Mouse (Mus musculus) forebrain, embryonic 10.5 days (tissue): ENCODE measurements around the gene Chd9. TPM values are rescaled to one million over a fixed set of nuclear protein-coding genes. Genes with fewer than 3 reads are reported as not detected.

ENCODE experiments used
- DNase-seq: peaks from one replicate; pipeline ENCODE4 v3.0.0-alpha.2; 2017; ENCODE audit warnings: low spot score; ENCODE audit errors: extremely low spot score
- H3K27ac ChIP-seq: fragments of 300-500 bp; sonication (generic); 2 replicates; pipeline ENCODE4 v1.5.1; 2016; ENCODE audit warnings: mild to moderate bottlenecking
- H3K27me3 ChIP-seq: fragments of 300-500 bp; sonication (generic); 2 replicates; pipeline ENCODE4 v1.6.1; 2016; ENCODE audit warnings: mild to moderate bottlenecking; ENCODE audit not compliant: poor library complexity, severe bottlenecking
- H3K36me3 ChIP-seq: fragments of 300-500 bp; sonication (generic); replicated peaks from 2 replicates; pipeline ENCODE4 v1.6.1; 2016; ENCODE audit warnings: mild to moderate bottlenecking, moderate library complexity
- H3K4me1 ChIP-seq: fragments of 300-500 bp; sonication (generic); 2 replicates; pipeline ENCODE4 v1.6.1; 2016
- H3K4me3 ChIP-seq: fragments of 300-500 bp; sonication (generic); 2 replicates; pipeline ENCODE4 v1.5.1; 2016; ENCODE audit warnings: mild to moderate bottlenecking, moderate library complexity
- H3K9me3 ChIP-seq: fragments of 300-500 bp; sonication (generic); 2 replicates; pipeline ENCODE4 v1.6.1; 2016; ENCODE audit warnings: mild to moderate bottlenecking, moderate library complexity
- whole genome bisulfite sequencing: fragments of 180-500 bp; shearing (Covaris S2); methylation state at CpG from one replicate; pipeline ENCODE4 v1.1.7; 2016; 5-methylcytosine and 5-hydroxymethylcytosine counted together
- polyA plus RNA-seq: library from polyadenylated mRNA; unstranded; fragments of >200 nt; fragmentation: Nextera tagmentation; extraction: Ambion mirVana; gene quantifications from 2 replicates; pipeline ENCODE4 v1.2.1, GENCODE M21; 2016

The Chd9 gene
- polyA plus RNA-seq, 1 experiment from 2014 or later = 33.4 TPM

- Histone ChIP-seq H3K9me3 (no peaks in the 10 kb centered on the region), H3K4me1 (no peaks in the 10 kb centered on the region), H3K36me3 (peaks cover 97% of the 10 kb centered on the region), H3K4me3 (no peak overlapping the region), H3K27ac (no peak overlapping the region), H3K27me3 (no peaks in the 10 kb centered on the region)
- no peak for DNase-seq
- WGBS = 93% methylated on average over 3 of the region's 3 CpGs
Observed at GRCm38 (mm10) chr8:90982087-90982486, 153.9 kb downstream of the Chd9 start.

DNA sequence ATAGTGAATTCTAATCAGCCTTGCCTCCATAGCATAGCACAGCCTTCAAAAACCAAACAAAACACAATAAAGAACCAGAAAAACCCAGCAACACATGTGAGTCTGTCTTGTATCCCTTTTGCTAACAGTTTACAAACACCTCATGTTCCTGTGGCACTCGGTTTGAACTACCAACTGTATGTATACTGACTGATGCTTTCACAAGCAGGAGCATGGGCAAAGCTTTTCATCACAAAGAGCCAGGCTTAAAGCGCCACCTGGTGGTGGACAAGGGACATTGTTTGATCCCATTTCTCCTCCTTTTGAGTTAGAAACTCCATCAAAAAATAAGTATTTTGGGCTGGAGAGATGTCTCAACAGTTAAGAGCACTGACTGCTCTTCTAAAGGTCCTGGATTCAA lies 191.6 kb downstream of the Chd9 start:
- no peaks in the 10 kb centered on the region for H3K4me1 ChIP-seq

DNA sequence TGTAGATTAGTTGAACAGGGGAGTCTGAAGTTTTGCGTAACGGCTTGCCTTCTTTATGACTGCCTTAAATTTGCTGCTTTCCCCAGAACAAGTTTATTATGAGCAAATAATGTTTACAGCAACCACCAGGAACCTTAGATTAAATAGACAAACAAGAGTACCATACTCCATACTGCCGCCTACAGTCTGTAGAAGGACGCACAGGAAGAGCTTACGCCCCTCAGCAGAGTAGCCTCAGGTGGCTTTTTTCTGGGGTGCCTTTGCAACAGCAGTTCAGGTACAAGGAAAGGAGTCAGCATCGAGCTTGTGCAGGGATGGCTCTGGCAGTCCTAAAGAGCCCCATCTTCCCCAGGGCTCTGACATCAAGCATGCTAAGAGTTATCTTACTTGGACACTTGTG lies 206.3 kb downstream of the Chd9 start:
- DNase-seq = no peak
- Histone ChIP-seq H3K9me3 (no peaks in the 10 kb centered on the region), H3K4me1 (no peaks in the 10 kb centered on the region), H3K36me3 (peaks cover 98% of the 10 kb centered on the region), H3K27ac (no peak overlapping the region), H3K4me3 (no peak overlapping the region), H3K27me3 (no peaks in the 10 kb centered on the region)
- WGBS = 83% methylated on average over 6 of the region's 6 CpGs

More for the DNA sequence above, 191.6 kb downstream of the Chd9 start:
- Histone ChIP-seq H3K27me3 (no peaks in the 10 kb centered on the region), H3K9me3 (no peaks in the 10 kb centered on the region), H3K36me3 (peaks cover 90% of the 10 kb centered on the region), H3K4me3 (no peak overlapping the region), H3K27ac (no peak overlapping the region)
- WGBS = 17% methylated on average over 2 of the region's 2 CpGs
- DNase-seq = peak; percentile 67

- WGBS = 93% methylated on average over 6 of the region's 6 CpGs
- H3K36me3 ChIP-seq = peaks cover 99% of the 10 kb centered on the region
- no peak overlapping the region for H3K27ac ChIP-seq
- H3K4me3 ChIP-seq = no peak overlapping the region
- no peaks in the 10 kb centered on the region for H3K4me1 ChIP-seq
- H3K9me3 ChIP-seq = no peaks in the 10 kb centered on the region
- H3K27me3 ChIP-seq = no peaks in the 10 kb centered on the region
- no peak for DNase-seq
Observed at GRCm38 (mm10) chr8:91036905-91037304, 208.8 kb downstream of the Chd9 start.

- peaks cover 100% of the 10 kb centered on the region for H3K36me3 ChIP-seq
- WGBS = 95% methylated on average over 1 of the region's 1 CpGs
- DNase-seq = no peak
Observed at GRCm38 (mm10) chr8:91038637-91039036, 210.5 kb downstream of the Chd9 start.

DNA sequence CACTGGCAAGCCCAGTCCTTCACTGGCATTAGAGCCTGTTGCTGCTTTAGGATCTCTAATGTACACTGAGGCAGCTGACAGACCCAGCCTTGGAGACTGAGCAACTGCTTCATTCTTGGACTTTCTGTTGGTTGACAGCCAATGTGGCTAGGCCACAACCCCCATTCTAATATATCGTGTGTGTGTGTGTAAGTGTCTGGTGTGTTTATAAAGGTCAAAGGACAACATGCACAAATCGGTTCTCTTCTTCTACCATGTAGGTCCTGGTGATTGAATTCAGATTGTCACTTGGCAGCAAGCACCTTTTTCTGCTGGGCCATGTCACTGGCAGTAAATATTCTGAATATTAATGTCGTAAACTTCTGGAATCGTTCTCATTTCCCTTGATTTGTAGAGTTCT lies 218.2 kb downstream of the Chd9 start:
- WGBS = 95% methylated on average over 4 of the region's 4 CpGs
- no peak for DNase-seq
- Histone ChIP-seq H3K9me3 (no peaks in the 10 kb centered on the region), H3K4me1 (no peaks in the 10 kb centered on the region), H3K27me3 (no peaks in the 10 kb centered on the region), H3K4me3 (no peak overlapping the region), H3K36me3 (peaks cover 96% of the 10 kb centered on the region), H3K27ac (no peak overlapping the region)

More at GRCm38 (mm10) chr8:91038637-91039036, 210.5 kb downstream of the Chd9 start:
- Histone ChIP-seq H3K9me3 (no peaks in the 10 kb centered on the region), H3K27ac (no peak overlapping the region), H3K4me1 (no peaks in the 10 kb centered on the region), H3K4me3 (no peak overlapping the region), H3K27me3 (no peaks in the 10 kb centered on the region)

GRCm38 (mm10) chr8:91051037-91051436 lies 222.9 kb downstream of the Chd9 start:
- WGBS = 87% methylated on average over 8 of the region's 8 CpGs
- Histone ChIP-seq H3K4me3 (no peak overlapping the region), H3K27me3 (no peaks in the 10 kb centered on the region), H3K4me1 (no peaks in the 10 kb centered on the region), H3K36me3 (peaks cover 74% of the 10 kb centered on the region), H3K27ac (no peak overlapping the region), H3K9me3 (no peaks in the 10 kb centered on the region)
- no peak for DNase-seq

- H3K27me3 ChIP-seq = no peaks in the 10 kb centered on the region
- H3K27ac ChIP-seq = no peak overlapping the region
- no peak overlapping the region for H3K4me3 ChIP-seq
- H3K4me1 ChIP-seq = no peaks in the 10 kb centered on the region
- WGBS = 93% methylated on average over 4 of the region's 4 CpGs
- H3K9me3 ChIP-seq = no peaks in the 10 kb centered on the region
- H3K36me3 ChIP-seq = peaks cover 51% of the 10 kb centered on the region
- DNase-seq = no peak
Observed at GRCm38 (mm10) chr8:91054418-91054817, 226.3 kb downstream of the Chd9 start.

DNA sequence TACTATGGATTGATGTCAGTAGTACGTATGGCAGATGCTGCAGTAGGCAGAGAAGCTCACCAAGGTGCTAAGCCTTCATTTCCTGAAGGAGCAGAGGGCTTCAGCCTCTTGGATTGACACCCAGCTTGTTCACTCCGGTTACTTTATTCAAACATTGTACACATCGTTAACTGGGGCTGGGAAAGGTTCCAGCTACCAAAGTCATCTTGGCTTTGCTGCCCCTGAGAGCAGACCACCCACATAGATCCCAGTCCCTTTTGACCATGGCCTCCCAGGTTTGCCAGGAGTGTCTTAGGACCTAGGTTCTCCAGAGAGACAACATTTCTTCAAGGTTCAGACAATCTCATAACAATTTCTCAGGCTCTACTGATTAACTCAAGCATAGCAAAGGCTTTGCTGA lies 228.7 kb downstream of the Chd9 start:
- H3K36me3 ChIP-seq = peaks cover 27% of the 10 kb centered on the region

GRCm38 (mm10) chr8:91059086-91059578 lies 231.0 kb downstream of the Chd9 start:
- H3K27me3 ChIP-seq = no peaks in the 10 kb centered on the region
- peaks cover 12% of the 10 kb centered on the region; the same call in 1 of the 2 replicates for H3K36me3 ChIP-seq
- no peak overlapping the region for H3K4me3 ChIP-seq
- DNase-seq = no peak
- no peak overlapping the region for H3K27ac ChIP-seq
- H3K9me3 ChIP-seq = no peaks in the 10 kb centered on the region
- H3K4me1 ChIP-seq = peaks cover 6% of the 10 kb centered on the region

More for the DNA sequence above, 228.7 kb downstream of the Chd9 start:
- 65% methylated on average over 3 of the region's 3 CpGs for WGBS
- no peaks in the 10 kb centered on the region for H3K27me3 ChIP-seq
- no peaks in the 10 kb centered on the region for H3K9me3 ChIP-seq
- DNase-seq = no peak
- H3K4me3 ChIP-seq = no peak overlapping the region
- no peak overlapping the region for H3K27ac ChIP-seq
- peaks cover 6% of the 10 kb centered on the region for H3K4me1 ChIP-seq

DNA sequence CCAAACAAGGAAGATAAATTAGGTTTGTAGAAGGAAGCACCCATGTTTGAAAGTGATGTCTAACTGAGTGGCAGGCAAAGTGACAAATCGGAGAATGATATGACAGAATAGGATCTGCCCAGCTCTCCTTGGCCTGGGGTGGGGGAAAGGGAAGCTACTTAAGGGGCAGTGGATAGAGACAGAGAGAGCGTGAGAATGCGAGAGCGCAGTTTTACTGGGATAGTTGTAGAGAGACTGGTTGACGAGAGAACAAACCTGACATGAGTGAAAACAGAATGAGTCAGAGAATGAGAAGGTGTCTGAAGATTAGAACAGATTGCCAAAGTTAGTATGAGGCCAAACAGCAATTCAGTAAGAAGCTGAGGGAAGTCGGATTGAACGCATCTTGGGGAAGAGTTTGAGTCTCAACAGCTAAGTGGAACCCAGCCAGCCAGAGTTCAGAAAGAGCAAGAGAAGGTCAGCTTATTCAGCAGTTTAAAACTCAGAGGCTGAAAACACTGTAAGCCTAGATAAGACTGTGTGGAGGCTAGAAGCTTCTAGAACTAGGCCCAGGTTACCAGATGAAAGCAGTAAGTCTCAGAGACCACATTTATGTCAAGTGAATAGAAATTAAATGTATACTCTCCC lies 231.8 kb downstream of the Chd9 start:
- WGBS = 90% methylated on average over 7 of the region's 7 CpGs
- Histone ChIP-seq H3K36me3 (peaks cover 10% of the 10 kb centered on the region; the same call in 1 of the 2 replicates), H3K27ac (no peak overlapping the region), H3K4me3 (no peak overlapping the region), H3K27me3 (no peaks in the 10 kb centered on the region), H3K4me1 (peaks cover 6% of the 10 kb centered on the region), H3K9me3 (no peaks in the 10 kb centered on the region)
- DNase-seq = no peak

DNA sequence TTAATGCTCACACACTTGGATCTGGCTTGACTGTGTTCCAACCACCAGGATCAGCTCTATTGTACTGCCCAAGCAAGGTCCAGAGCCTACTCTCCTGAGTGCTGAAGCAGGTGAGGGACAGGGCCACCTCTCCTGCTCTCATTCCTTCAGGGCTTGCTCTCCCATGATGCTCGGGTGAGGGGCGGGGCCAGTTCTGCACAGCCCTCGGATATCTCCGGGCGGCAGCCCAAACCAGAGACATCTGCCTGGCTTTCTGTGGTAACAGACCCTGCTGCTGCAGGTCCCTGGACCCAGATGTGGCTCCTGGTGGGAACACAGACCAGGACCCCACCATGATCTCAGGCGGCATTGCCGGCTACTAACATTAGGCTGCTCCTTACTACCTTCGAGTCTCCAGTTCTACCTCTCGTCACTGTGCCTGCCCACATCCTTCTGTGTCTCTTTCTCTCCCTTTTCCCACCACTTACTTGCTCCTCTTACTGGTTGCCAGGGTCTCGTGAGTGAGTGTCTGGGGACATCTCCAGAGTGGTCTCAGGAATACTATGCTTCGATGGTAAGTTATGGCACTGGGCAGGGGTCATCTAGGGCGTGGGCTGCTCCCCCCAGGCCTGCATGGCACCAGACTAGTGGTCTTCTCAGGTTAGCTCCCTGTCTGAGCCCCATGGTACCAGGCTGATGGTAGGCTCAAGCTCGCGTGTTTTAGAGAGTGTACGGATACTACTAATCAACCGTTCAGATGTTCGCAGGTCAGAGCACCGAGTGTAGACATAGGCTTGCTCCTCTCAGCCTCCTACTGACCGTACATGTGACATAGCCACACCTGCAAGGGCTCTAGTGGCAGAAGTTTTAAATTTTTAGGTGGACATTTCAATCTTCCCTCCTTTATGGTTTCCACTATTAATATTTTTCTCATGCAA lies 232.7 kb downstream of the Chd9 start:
- no peaks in the 10 kb centered on the region for H3K9me3 ChIP-seq
- H3K27ac ChIP-seq = peak overlapping the region; percentile 51
- no peaks in the 10 kb centered on the region for H3K27me3 ChIP-seq
- H3K4me3 ChIP-seq = no peak overlapping the region
- H3K36me3 ChIP-seq = peaks cover 7% of the 10 kb centered on the region; the same call in 1 of the 2 replicates
- H3K4me1 ChIP-seq = peaks cover 6% of the 10 kb centered on the region
- no peak for DNase-seq
- WGBS = 76% methylated on average over 19 of the region's 19 CpGs

GRCm38 (mm10) chr8:91065179-91065578 lies 237.0 kb downstream of the Chd9 start:
- Histone ChIP-seq H3K36me3 (no peaks in the 10 kb centered on the region), H3K4me1 (peaks cover 19% of the 10 kb centered on the region), H3K27me3 (no peaks in the 10 kb centered on the region), H3K9me3 (no peaks in the 10 kb centered on the region), H3K27ac (no peak overlapping the region), H3K4me3 (no peak overlapping the region)
- no peak for DNase-seq
- WGBS = 84% methylated on average over 4 of the region's 4 CpGs
